ENCODE assay signal across 12 mouse cellular contexts in genomic region chrX:102163529-102163928, GRCm38 (mm10). TPM values are rescaled to one million over a fixed set of nuclear protein-coding genes. Genes with fewer than 3 reads are reported as not detected.
DNase-seq lines count a peak whose midpoint lies in the region; ATAC-seq lines count a peak whose summit lies in the region.
"Had no signal": no experiment of that assay in that cellular context is flagged by ENCODE, and none has a peak within 500 bp of the region (broad histone marks: within the 10 kb centered on the region; RNA-seq: fewer than 3 reads in every experiment).

No protein-coding gene starts in this region.

- peak; percentile 19 for DNase-seq in heart, adult 8-10 months (ENCODE audit: low spot score)
- DNase-seq in heart, postnatal 25 days (ENCODE audit: low spot score) = no peak
- peak; percentile 76 for DNase-seq in 3T3-L1 (ENCODE audit: low read depth, low spot score)
- DNase-seq in adrenal gland, adult 8-10 months = peak; percentile 13
- peak; percentile 60 for DNase-seq in gastrocnemius, postnatal 14 days
- no peak for DNase-seq in yolk sac, embryonic 10.5 days (ENCODE audit: low spot score)
- no peak for DNase-seq in spleen, adult 18-20 months
- DNase-seq: cerebellum, adult 2 months; liver; thymus, postnatal 14 days had no signal

- no peak for ATAC-seq in cerebellum, adult (ENCODE audit: insufficient number of reproducible peaks, low FRiP score, low TSS enrichment)
- ATAC-seq: midbrain, embryonic 16.5 days had no signal

- intact Hi-C loops in heart, postnatal 25 days (cut with DNase I) = no loop called here
- intact Hi-C loops in gastrocnemius, postnatal 14 days (cut with DNase I; ENCODE audit: low total_unique reads) = no loop called here

RNA-seq across cellular contexts. Expression of gene Ercc6l, which starts 6.6 kb away (rescaled TPM):
- under 1 TPM; 0.27 to 0.29 (median 0.28) TPM for total RNA-seq in heart, adult 8-10 months (2022)
- total RNA-seq in heart, postnatal 25 days (2021) = under 1 TPM; 0.42 to 0.47 TPM
- under 1 TPM; 0.28 to 0.41 (median 0.32) TPM for total RNA-seq in adrenal gland, adult 8-10 months (2022)
- total RNA-seq in gastrocnemius, postnatal 14 days (2021) = under 1 TPM; 0.69 to 0.88 TPM

RNA-seq across cellular contexts. Expression of gene Rps4x, which starts 25.7 kb away (rescaled TPM):
- total RNA-seq in heart, adult 8-10 months (2022) = 100 to 1,000 TPM; 541 to 608 (median 600) TPM
- total RNA-seq in heart, postnatal 25 days (2021) = 100 to 1,000 TPM; 601 to 672 TPM
- total RNA-seq in adrenal gland, adult 8-10 months (2022) = 1,000 to 10,000 TPM in 2 of 4 experiments, 100 to 1,000 TPM in 2; 839 to 1,175 (median 999) TPM
- total RNA-seq in gastrocnemius, postnatal 14 days (2021) = 100 to 1,000 TPM; 766 to 779 TPM

RNA-seq across cellular contexts. Expression of gene Pin4, which starts 44.3 kb away (rescaled TPM):
- 10 to 100 TPM; 16.4 to 27.6 (median 19.2) TPM for total RNA-seq in heart, adult 8-10 months (2022)
- 10 to 100 TPM; 17.5 to 20.2 TPM for total RNA-seq in heart, postnatal 25 days (2021)
- 10 to 100 TPM; 17.4 to 90.6 (median 27.7) TPM for total RNA-seq in adrenal gland, adult 8-10 months (2022)
- 10 to 100 TPM; 23.9 to 28.3 TPM for total RNA-seq in gastrocnemius, postnatal 14 days (2021)

Comparison
In these comparisons a context has a peak if more than half of its experiments do, and no peak if none do; other contexts are left out.
1. DNase-seq: peak in heart, adult 8-10 months (single experiment), 3T3-L1 (single experiment), adrenal gland, adult 8-10 months (single experiment) and gastrocnemius, postnatal 14 days (single experiment); none in heart, postnatal 25 days (single experiment), yolk sac, embryonic 10.5 days (single experiment) and spleen, adult 18-20 months (0 of 2).